Mouse (Mus musculus): ENCODE data around the gene BC048403.
A peak's percentile ranks its signal among the peaks of the same experiment; 100 is the strongest.
"Not testable (repeated sequence)": the region's sequence is repeated elsewhere in the genome, so short reads cannot be mapped to it uniquely, and the experiment has no call there.

Gene BC048403

GRCm38 (mm10) chr10:121756677-121757076 lies 16.9 kb downstream of the BC048403 start:
- DNase-seq (ENCODE audit: low read depth, low spot score): no peak

GRCm38 (mm10) chr10:121759095-121759494 lies 19.4 kb downstream of the BC048403 start:
- no peak for DNase-seq (ENCODE audit: low read depth, low spot score)

GRCm38 (mm10) chr10:121762141-121762540 lies 22.4 kb downstream of the BC048403 start:
- no peak for DNase-seq (ENCODE audit: low read depth, low spot score)

GRCm38 (mm10) chr10:121763191-121763590 lies 23.5 kb downstream of the BC048403 start:
- no peak for DNase-seq (ENCODE audit: low read depth, low spot score)

- no peak for DNase-seq (ENCODE audit: low read depth, low spot score)
These were observed 24.9 kb downstream of the BC048403 start for GRCm38 (mm10) chr10:121764469-121765173.

- DNase-seq (ENCODE audit: low read depth, low spot score): peak; percentile 86
These were observed 25.7 kb downstream of the BC048403 start for GRCm38 (mm10) chr10:121765174-121766057.

- DNase-seq (ENCODE audit: low read depth, low spot score): not testable (repeated sequence)
These were observed 27.6 kb downstream of the BC048403 start for GRCm38 (mm10) chr10:121767295-121767694.

- no peak for DNase-seq (ENCODE audit: low read depth, low spot score)
These were observed 30.0 kb downstream of the BC048403 start for GRCm38 (mm10) chr10:121769711-121770110.

GRCm38 (mm10) chr10:121770624-121771577 lies 31.2 kb downstream of the BC048403 start:
- no peak for DNase-seq (ENCODE audit: low read depth, low spot score)

GRCm38 (mm10) chr10:121773813-121774212 lies 34.1 kb downstream of the BC048403 start:
- DNase-seq (ENCODE audit: low read depth, low spot score): no peak

GRCm38 (mm10) chr10:121775990-121776389 lies 36.3 kb downstream of the BC048403 start:
- no peak for DNase-seq (ENCODE audit: low read depth, low spot score)

GRCm38 (mm10) chr10:121781159-121781558 lies 41.4 kb downstream of the BC048403 start:
- no peak for DNase-seq (ENCODE audit: low read depth, low spot score)

- DNase-seq (ENCODE audit: low read depth, low spot score): no peak
These were observed 48.8 kb downstream of the BC048403 start for GRCm38 (mm10) chr10:121788536-121788935.

GRCm38 (mm10) chr10:121790078-121790477 lies 50.3 kb downstream of the BC048403 start:
- DNase-seq (ENCODE audit: low read depth, low spot score): no peak

GRCm38 (mm10) chr10:121792661-121793060 lies 52.9 kb downstream of the BC048403 start:
- no peak for DNase-seq (ENCODE audit: low read depth, low spot score)

GRCm38 (mm10) chr10:121794486-121794885 lies 54.7 kb downstream of the BC048403 start:
- no peak for DNase-seq (ENCODE audit: low read depth, low spot score)

GRCm38 (mm10) chr10:121796027-121796802 lies 56.5 kb downstream of the BC048403 start:
- no peak for DNase-seq (ENCODE audit: low read depth, low spot score)

GRCm38 (mm10) chr10:121800041-121800440 lies 60.3 kb downstream of the BC048403 start:
- DNase-seq (ENCODE audit: low read depth, low spot score): no peak

Measured in brain, embryonic 18.5 days (tissue).